In the genomic region with DNA sequence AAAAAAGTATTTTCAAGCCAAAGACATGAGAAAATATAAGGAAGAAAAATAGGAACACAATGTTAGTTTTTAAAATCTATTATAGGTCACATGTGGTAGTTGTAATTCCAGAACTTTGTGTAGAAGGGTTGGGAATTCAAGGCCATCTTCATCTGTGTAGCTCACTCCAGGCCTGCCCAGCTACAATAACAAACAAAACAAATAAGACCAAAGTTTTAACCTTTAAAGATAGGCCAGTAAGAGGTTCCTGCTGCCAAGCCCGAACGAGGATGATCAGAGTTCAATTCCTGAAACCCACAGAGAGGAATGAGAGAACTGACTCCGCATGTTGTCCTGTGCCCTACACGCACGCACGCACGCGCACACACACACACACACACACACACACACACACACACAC, we compare ENCODE assay signal across 28 mouse cellular contexts.
"Had no signal": no experiment of that assay in that cellular context is flagged by ENCODE, and none has a peak within 500 bp of the region (broad histone marks: within the 10 kb centered on the region; RNA-seq: fewer than 3 reads in every experiment).

No protein-coding gene starts in this region.

- H3K27me3 ChIP-seq: limb, embryonic 12.5 days; limb, embryonic 13.5 days; limb, embryonic 15.5 days; liver, embryonic 12.5 days; liver, embryonic 13.5 days; liver, embryonic 15.5 days; lung, embryonic 15.5 days; megakaryocyte, embryonic 14.5 days; midbrain, embryonic 12.5 days; midbrain, embryonic 13.5 days; midbrain, embryonic 15.5 days; neural tube, embryonic 12.5 days had no signal

- H3K9ac ChIP-seq: limb, embryonic 12.5 days; limb, embryonic 13.5 days; limb, embryonic 15.5 days; liver, embryonic 12.5 days; liver, embryonic 13.5 days; liver, embryonic 14.5 days; liver, embryonic 15.5 days; liver, postnatal 0 days; lung, embryonic 14.5 days; lung, embryonic 15.5 days; midbrain, embryonic 12.5 days; midbrain, embryonic 13.5 days; midbrain, embryonic 15.5 days; neural tube, embryonic 12.5 days had no signal

- H3K27ac ChIP-seq: left cerebral cortex, adult 2 months; limb, embryonic 10.5 days; limb, embryonic 12.5 days; limb, embryonic 13.5 days; limb, embryonic 15.5 days; liver, embryonic 12.5 days; liver, embryonic 13.5 days; liver, embryonic 14.5 days; liver, embryonic 15.5 days; lung, embryonic 15.5 days; macrophage; midbrain, embryonic 10.5 days; midbrain, embryonic 12.5 days; midbrain, embryonic 13.5 days; midbrain, embryonic 15.5 days; neural tube, embryonic 12.5 days had no signal

- DNase-seq: left cerebral cortex, postnatal 4 days; liver, embryonic 13.5 days; liver, postnatal 0 days; lung, adult 18-20 months; lung, adult 2 months; lung, embryonic 14.5 days; lung, postnatal 10 days; lung, postnatal 14 days; lung, postnatal 36 days; lung, postnatal 4 days; midbrain, embryonic 14.5 days had no signal

- H3K36me3 ChIP-seq: limb, embryonic 10.5 days; limb, embryonic 12.5 days; limb, embryonic 13.5 days; limb, embryonic 15.5 days; liver, embryonic 12.5 days; liver, embryonic 13.5 days; liver, embryonic 15.5 days; lung, embryonic 15.5 days; midbrain, embryonic 10.5 days; midbrain, embryonic 12.5 days; midbrain, embryonic 13.5 days; midbrain, embryonic 15.5 days; neural tube, embryonic 12.5 days had no signal

- H3K4me3 ChIP-seq: left cerebral cortex, adult 2 months; limb, embryonic 10.5 days; limb, embryonic 12.5 days; limb, embryonic 13.5 days; limb, embryonic 15.5 days; liver, embryonic 12.5 days; liver, embryonic 13.5 days; liver, embryonic 15.5 days; lung, embryonic 15.5 days; midbrain, embryonic 10.5 days; midbrain, embryonic 12.5 days; midbrain, embryonic 13.5 days; midbrain, embryonic 15.5 days; myocyte; neural tube, embryonic 12.5 days had no signal

- H3K4me1 ChIP-seq: lung, embryonic 15.5 days; midbrain, embryonic 12.5 days; midbrain, embryonic 13.5 days; midbrain, embryonic 15.5 days; neural tube, embryonic 12.5 days had no signal
